Mouse (Mus musculus) brain, embryonic 14.5 days (tissue): ENCODE data around the gene Ninj2. TPM values are rescaled to one million over a fixed set of nuclear protein-coding genes. Genes with fewer than 3 reads are reported as not detected.

Experiments
- DNase-seq: peaks from one replicate; pipeline ENCODE4 v3.0.0-alpha.2; 2011; ENCODE audit warnings: low read depth
- CTCF ChIP-seq: fragments of 200-500 bp; IDR thresholded peaks from 2 replicates; pipeline ENCODE4 v1.5.1; 2012; ENCODE audit warnings: inconsistent platforms, mild to moderate bottlenecking, moderate library complexity, borderline replicate concordance; ENCODE audit not compliant: insufficient read depth, insufficient read length; ENCODE audit errors: extremely low read depth
- POLR2A ChIP-seq: fragments of 200-500 bp; IDR thresholded peaks from 2 replicates; pipeline ENCODE4 v1.6.1; 2012; ENCODE audit warnings: mild to moderate bottlenecking, inconsistent platforms, borderline replicate concordance; ENCODE audit not compliant: poor library complexity, insufficient read depth, insufficient read length, severe bottlenecking; ENCODE audit errors: extremely low read depth
- polyA plus RNA-seq: library from polyadenylated mRNA; depleted of rRNA; stranded (reverse); fragments of >200 nt; gene quantifications from 2 replicates; pipeline ENCODE4 v1.2.3, GENCODE M21; 2012

The Ninj2 gene
- polyA plus RNA-seq, 1 experiment = not detected

GRCm38 (mm10) chr6:120219281-120219680 is 126.1 kb downstream of the Ninj2 start:
- no peak for TF ChIP-seq CTCF
- no peak for TF ChIP-seq POLR2A
- DNase-seq = no peak

GRCm38 (mm10) chr6:120222669-120223068 is 129.5 kb downstream of the Ninj2 start:
- DNase-seq = peak; percentile 44
- no peak for TF ChIP-seq POLR2A
- TF ChIP-seq CTCF = peak; percentile 55; the same call in 1 of the 2 replicates

- no peak for DNase-seq
- no peak for TF ChIP-seq POLR2A
- no peak for TF ChIP-seq CTCF
These were observed 132.2 kb downstream of the Ninj2 start for GRCm38 (mm10) chr6:120225355-120225754.

GRCm38 (mm10) chr6:120227068-120227467 is 133.9 kb downstream of the Ninj2 start:
- TF ChIP-seq CTCF = no peak
- TF ChIP-seq POLR2A = no peak

GRCm38 (mm10) chr6:120229806-120230205 is 136.7 kb downstream of the Ninj2 start:
- TF ChIP-seq POLR2A (no peak), CTCF (no peak)
- no peak for DNase-seq

More at GRCm38 (mm10) chr6:120227068-120227467, 133.9 kb downstream of the Ninj2 start:
- DNase-seq = no peak

- DNase-seq = peak; percentile 6
- TF ChIP-seq POLR2A = no peak
- TF ChIP-seq CTCF = no peak
These were observed 137.3 kb downstream of the Ninj2 start for GRCm38 (mm10) chr6:120230441-120230840.

GRCm38 (mm10) chr6:120232885-120233284 is 139.7 kb downstream of the Ninj2 start:
- no peak for DNase-seq
- TF ChIP-seq POLR2A (no peak), CTCF (no peak)

GRCm38 (mm10) chr6:120235874-120236273 is 142.7 kb downstream of the Ninj2 start:
- no peak for DNase-seq
- TF ChIP-seq CTCF (no peak), POLR2A (no peak)

- TF ChIP-seq POLR2A = no peak
- no peak for TF ChIP-seq CTCF
- no peak for DNase-seq
These were observed 147.3 kb downstream of the Ninj2 start for GRCm38 (mm10) chr6:120240461-120240860.

- no peak for DNase-seq
- TF ChIP-seq POLR2A (no peak), CTCF (no peak)
These were observed 148.3 kb downstream of the Ninj2 start for GRCm38 (mm10) chr6:120241453-120241852.

GRCm38 (mm10) chr6:120242530-120242929 is 149.4 kb downstream of the Ninj2 start:
- DNase-seq = no peak
- no peak for TF ChIP-seq POLR2A
- no peak for TF ChIP-seq CTCF

GRCm38 (mm10) chr6:120243250-120243649 is 150.1 kb downstream of the Ninj2 start:
- TF ChIP-seq POLR2A (no peak), CTCF (no peak)
- no peak for DNase-seq
